Mouse (Mus musculus) forebrain, postnatal 0 days (tissue): ENCODE results near the gene Olfr487. TPM values are rescaled to one million over a fixed set of nuclear protein-coding genes. Genes with fewer than 3 reads are reported as not detected.
"Not testable (repeated sequence)": the region's sequence is repeated elsewhere in the genome, so short reads cannot be mapped to it uniquely, and the experiment has no call there.

Source experiments
- ATAC-seq: fragments of 200-750 bp; cut with Nextera tagmentation; 2 replicates; pipeline ENCODE4 v1.8.0; 2017; ENCODE audit warnings: mild to moderate bottlenecking, moderate library complexity
- DNase-seq: peaks from one replicate; pipeline ENCODE4 v3.0.0-alpha.2; 2015
- H3K27ac ChIP-seq: fragments of 300-500 bp; sonication (generic); 2 replicates; pipeline ENCODE4 v1.5.1; 2014; ENCODE audit warnings: low read depth, mild to moderate bottlenecking, antibody characterized with exemption, low read length, moderate library complexity, mixed read lengths
- H3K27me3 ChIP-seq: fragments of 300-500 bp; sonication (generic); 2 replicates; pipeline ENCODE4 v1.6.1; 2014; ENCODE audit warnings: mild to moderate bottlenecking, low read length, mixed read lengths; ENCODE audit not compliant: insufficient read depth
- H3K36me3 ChIP-seq: fragments of 300-500 bp; sonication (generic); 2 replicates; pipeline ENCODE4 v1.6.1; 2014; ENCODE audit warnings: mild to moderate bottlenecking, moderate library complexity; ENCODE audit not compliant: insufficient read depth
- H3K4me1 ChIP-seq: fragments of 300-500 bp; sonication (generic); 2 replicates; pipeline ENCODE4 v1.6.1; 2014; ENCODE audit warnings: antibody characterized with exemption; ENCODE audit not compliant: insufficient read depth
- H3K4me2 ChIP-seq: fragments of 300-500 bp; sonication (generic); 2 replicates; pipeline ENCODE4 v1.6.1; 2014; ENCODE audit warnings: low read depth, mild to moderate bottlenecking, moderate library complexity
- H3K4me3 ChIP-seq: fragments of 300-500 bp; sonication (generic); 2 replicates; pipeline ENCODE4 v1.5.1; 2014; ENCODE audit warnings: low read depth, low read length, mixed read lengths
- H3K9ac ChIP-seq: fragments of 300-500 bp; sonication (generic); 2 replicates; pipeline ENCODE4 v1.6.1; 2014; ENCODE audit warnings: mild to moderate bottlenecking
- H3K9me3 ChIP-seq: fragments of 300-500 bp; sonication (generic); 2 replicates; pipeline ENCODE4 v1.6.1; 2016; ENCODE audit warnings: low read length
- CTCF ChIP-seq: sonication (generic); IDR thresholded peaks from 2 replicates; pipeline ENCODE4 v1.5.1; 2016; ENCODE audit warnings: antibody characterized with exemption, control low read depth, low read depth
- WGBS: fragments of 180-500 bp; shearing (Covaris S2); extraction: QIAGEN DNeasy Blood & Tissue Kit; methylation state at CpG from one replicate; pipeline ENCODE4 v1.1.7; 2014; 5-methylcytosine and 5-hydroxymethylcytosine counted together
- polyA plus RNA-seq: library from polyadenylated mRNA; unstranded; fragments of >200 nt; fragmentation: Nextera tagmentation; extraction: Ambion mirVana; gene quantifications from 2 replicates; pipeline ENCODE4 v1.2.1, GENCODE M21; 2015
- total RNA-seq: library from RNA; depleted of rRNA; stranded (reverse); fragments of >200 nt; gene quantifications from 2 replicates; pipeline ENCODE4 v1.2.3, GENCODE M21; 2014; rRNA removed

Olfr487 gene
- total RNA-seq (not detected in 2 replicates), polyA plus RNA-seq (not detected in 2 replicates)

GRCm38 (mm10) chr7:108214536-108214935 is at the start of gene Olfr487:
Gene Olfr487 (minus strand): TSS chr7:108214636.
- not testable (repeated sequence) for H3K9ac ChIP-seq, H3K9me3 ChIP-seq, H3K27ac ChIP-seq, H3K36me3 ChIP-seq, H3K4me2 ChIP-seq, DNase-seq, H3K27me3 ChIP-seq, H3K4me1 ChIP-seq, ATAC-seq, H3K4me3 ChIP-seq

GRCm38 (mm10) chr7:108258247-108258646 is 43.8 kb upstream of the Olfr487 start, which contains the start of gene Olfr488:
Gene Olfr488 (minus strand): TSS chr7:108258347.
- H3K4me1 ChIP-seq = no peaks in the 10 kb centered on the region
- DNase-seq = no peak
- no peak within 1 kb of the TSS for H3K9ac ChIP-seq
- no peak for ATAC-seq
- no peak within 1 kb of the TSS for H3K4me3 ChIP-seq
- H3K4me2 ChIP-seq = no peak within 1 kb of the TSS
- no peaks in the 10 kb centered on the region for H3K9me3 ChIP-seq
- no peaks in the 10 kb centered on the region for H3K27me3 ChIP-seq
- no peak for TF ChIP-seq CTCF
- H3K36me3 ChIP-seq = no peaks in the 10 kb centered on the region
- H3K27ac ChIP-seq = no peak within 1 kb of the TSS

GRCm38 (mm10) chr7:108233551-108233950 is 19.1 kb upstream of the Olfr487 start:
- H3K9ac ChIP-seq = no peak overlapping the region
- no peak for TF ChIP-seq CTCF
- ATAC-seq (no peak), DNase-seq (no peak)
- H3K27ac ChIP-seq = no peak overlapping the region
- H3K36me3 ChIP-seq = no peaks in the 10 kb centered on the region
- H3K27me3 ChIP-seq = no peaks in the 10 kb centered on the region
- no peak overlapping the region for H3K4me3 ChIP-seq
- no peak overlapping the region for H3K4me2 ChIP-seq
- 73% methylated on average over 3 of the region's 3 CpGs for WGBS
- H3K4me1 ChIP-seq = no peaks in the 10 kb centered on the region
- no peaks in the 10 kb centered on the region for H3K9me3 ChIP-seq

GRCm38 (mm10) chr7:108196938-108197337 is 17.5 kb downstream of the Olfr487 start:
- 54% methylated on average over 6 of the region's 6 CpGs for WGBS
- no peak for ATAC-seq
- Histone ChIP-seq H3K9me3 (no peaks in the 10 kb centered on the region), H3K27ac (no peak overlapping the region), H3K36me3 (no peaks in the 10 kb centered on the region), H3K4me3 (no peak overlapping the region), H3K27me3 (no peaks in the 10 kb centered on the region), H3K4me1 (no peaks in the 10 kb centered on the region), H3K4me2 (no peak overlapping the region), H3K9ac (no peak overlapping the region)
- no peak for DNase-seq
- TF ChIP-seq CTCF = no peak

GRCm38 (mm10) chr7:108196337-108196736 is 18.1 kb downstream of the Olfr487 start:
- H3K27ac ChIP-seq, H3K9ac ChIP-seq, H3K4me3 ChIP-seq, H3K9me3 ChIP-seq, H3K4me2 ChIP-seq, DNase-seq, H3K36me3 ChIP-seq, H3K4me1 ChIP-seq, ATAC-seq, H3K27me3 ChIP-seq: not testable (repeated sequence)
- WGBS = 49% methylated on average over 3 of the region's 3 CpGs

GRCm38 (mm10) chr7:108192714-108193113 is 21.7 kb downstream of the Olfr487 start:
- not testable (repeated sequence) for H3K27ac ChIP-seq, H3K9ac ChIP-seq, DNase-seq, ATAC-seq, H3K9me3 ChIP-seq, H3K27me3 ChIP-seq, H3K36me3 ChIP-seq, H3K4me3 ChIP-seq, H3K4me2 ChIP-seq, H3K4me1 ChIP-seq
- WGBS = 38% methylated on average over 1 of the region's 1 CpGs

- WGBS = 31% methylated on average over 2 of the region's 2 CpGs
- not testable (repeated sequence) for H3K4me3 ChIP-seq, ATAC-seq, H3K27ac ChIP-seq, H3K4me2 ChIP-seq, H3K9ac ChIP-seq, H3K36me3 ChIP-seq, H3K9me3 ChIP-seq, DNase-seq, H3K27me3 ChIP-seq, H3K4me1 ChIP-seq
Measured at GRCm38 (mm10) chr7:108191196-108191595, 23.2 kb downstream of the Olfr487 start.

- H3K9ac ChIP-seq, H3K27me3 ChIP-seq, H3K4me3 ChIP-seq, H3K27ac ChIP-seq, H3K9me3 ChIP-seq, H3K4me2 ChIP-seq, H3K4me1 ChIP-seq, H3K36me3 ChIP-seq, DNase-seq, ATAC-seq: not testable (repeated sequence)
- WGBS = 92% methylated on average over 2 of the region's 2 CpGs
Measured at GRCm38 (mm10) chr7:108185237-108185636, 29.2 kb downstream of the Olfr487 start.

GRCm38 (mm10) chr7:108184401-108184800 is 30.0 kb downstream of the Olfr487 start:
- not testable (repeated sequence) for H3K4me2 ChIP-seq, H3K4me3 ChIP-seq, ATAC-seq, H3K27ac ChIP-seq, H3K27me3 ChIP-seq, H3K9me3 ChIP-seq, H3K36me3 ChIP-seq, H3K9ac ChIP-seq, DNase-seq, H3K4me1 ChIP-seq
- WGBS = 78% methylated on average over 3 of the region's 3 CpGs

GRCm38 (mm10) chr7:108172642-108173041 is 41.8 kb downstream of the Olfr487 start, which contains the start of gene Olfr486:
Gene Olfr486 (minus strand): TSS chr7:108172742.
- not testable (repeated sequence) for H3K9ac ChIP-seq, DNase-seq, H3K27ac ChIP-seq, H3K36me3 ChIP-seq, H3K4me2 ChIP-seq, H3K9me3 ChIP-seq, H3K4me1 ChIP-seq, ATAC-seq, H3K4me3 ChIP-seq, H3K27me3 ChIP-seq
- WGBS = 96% methylated on average over 1 of the region's 1 CpGs
